Mouse (Mus musculus) CH12.LX (cell line): ENCODE results near the gene Gpr141. TPM values are rescaled to one million over a fixed set of nuclear protein-coding genes. Genes with fewer than 3 reads are reported as not detected.

ENCODE experiments used
- DNase-seq: peaks from one replicate; pipeline ENCODE4 v3.0.0-alpha.2; 2013; ENCODE audit errors: extremely low read depth
- H3K27ac ChIP-seq: 2 replicates; pipeline ENCODE4 v1.5.1; 2012; ENCODE audit warnings: low read depth, mild to moderate bottlenecking, control low read depth, moderate library complexity; ENCODE audit not compliant: insufficient read depth
- H3K27me3 ChIP-seq: replicated peaks from 2 replicates; pipeline ENCODE3; 2012; ENCODE audit warnings: inconsistent platforms
- H3K36me3 ChIP-seq, 2 experiments: replicated peaks in 1 of 2; 2 replicates each; pipeline versions ENCODE3 to v1.6.1; 2012; ENCODE audit warnings: inconsistent platforms in 1 of 2, low read length in 1 of 2, mild to moderate bottlenecking in 1 of 2, mixed read lengths in 1 of 2, moderate library complexity in 1 of 2; ENCODE audit not compliant: control insufficient read depth in 1 of 2, insufficient read depth in 1 of 2
- H3K4me1 ChIP-seq, 2 experiments: 2 replicates each; pipeline ENCODE4 v1.6.1; 2012; ENCODE audit warnings: inconsistent platforms in 1 of 2, moderate library complexity in 1 of 2; ENCODE audit not compliant: insufficient read depth in 2 of 2, control insufficient read depth in 1 of 2
- H3K4me2 ChIP-seq: 2 replicates; pipeline ENCODE4 v1.6.1; 2012; ENCODE audit warnings: low read depth, mild to moderate bottlenecking, control low read depth; ENCODE audit not compliant: poor library complexity, insufficient read depth, severe bottlenecking
- H3K4me3 ChIP-seq, 3 experiments: fragments of 150-350 bp in 1 of 3; sonication (generic) in 1 of 3; replicated peaks in 1 of 3; 2 replicates each; pipeline versions ENCODE3 to v1.5.1; 2011 to 2012; ENCODE audit warnings: low read depth in 2 of 3, low read length in 2 of 3, mild to moderate bottlenecking in 2 of 3, moderate library complexity in 2 of 3, control low read depth in 1 of 3, improper control_type of control experiment in 1 of 3, inconsistent platforms in 1 of 3, mixed read lengths in 1 of 3; ENCODE audit not compliant: poor library complexity in 1 of 3
- H3K79me2 ChIP-seq: replicated peaks from 2 replicates; pipeline ENCODE4 v1.6.1; 2012; ENCODE audit warnings: mild to moderate bottlenecking, moderate library complexity; ENCODE audit not compliant: control insufficient read depth, poor library complexity, insufficient read depth, severe bottlenecking; ENCODE audit errors: extremely low read depth
- H3K9ac ChIP-seq: 2 replicates; pipeline ENCODE4 v1.6.1; 2012; ENCODE audit warnings: low read depth, mild to moderate bottlenecking, control low read depth, moderate library complexity; ENCODE audit not compliant: insufficient read depth
- H3K9me3 ChIP-seq: replicated peaks from 2 replicates; pipeline ENCODE3; 2012; ENCODE audit warnings: low read length, inconsistent platforms, mixed read lengths
- CHD1 ChIP-seq: IDR thresholded peaks from 2 replicates; pipeline ENCODE4 v1.6.1; 2012; ENCODE audit warnings: low read depth, low read length, improper control_type of control experiment, inconsistent platforms
- E2F4 ChIP-seq: IDR thresholded peaks from 2 replicates; pipeline ENCODE4 v1.6.1; 2011; ENCODE audit warnings: low read depth, low read length, improper control_type of control experiment; ENCODE audit not compliant: insufficient replicate concordance
- ELF1 ChIP-seq: IDR thresholded peaks from 2 replicates; pipeline ENCODE4 v1.6.1; 2014; ENCODE audit warnings: low read depth, mild to moderate bottlenecking, inconsistent platforms, low read length, improper control_type of control experiment
- EP300 ChIP-seq: IDR thresholded peaks from 2 replicates; pipeline ENCODE4 v1.6.1; 2011; ENCODE audit warnings: low read length, improper control_type of control experiment
- GABPA ChIP-seq: IDR thresholded peaks from 2 replicates; pipeline ENCODE4 v1.6.1; 2012; ENCODE audit warnings: low read depth, low read length, improper control_type of control experiment, inconsistent platforms; ENCODE audit not compliant: insufficient replicate concordance
- JUN ChIP-seq: IDR thresholded peaks from 2 replicates; pipeline ENCODE4 v1.6.1; 2011; ENCODE audit warnings: low read depth, mild to moderate bottlenecking, low read length, improper control_type of control experiment, moderate library complexity; ENCODE audit not compliant: insufficient read depth
- MAFK ChIP-seq: IDR thresholded peaks from 2 replicates; pipeline ENCODE4 v1.6.1; 2011; ENCODE audit warnings: low read length, improper control_type of control experiment; ENCODE audit not compliant: insufficient replicate concordance
- MAX ChIP-seq: IDR thresholded peaks from 2 replicates; pipeline ENCODE4 v1.6.1; 2011; ENCODE audit warnings: low read length, improper control_type of control experiment
- MAZ ChIP-seq: IDR thresholded peaks from 2 replicates; pipeline ENCODE4 v1.6.1; 2012; ENCODE audit warnings: low read depth, mild to moderate bottlenecking, inconsistent platforms, low read length, improper control_type of control experiment, moderate library complexity
- MEF2A ChIP-seq: IDR thresholded peaks from 2 replicates; pipeline ENCODE4 v1.6.1; 2014; ENCODE audit warnings: low read depth, mild to moderate bottlenecking, inconsistent platforms, low read length, improper control_type of control experiment, borderline replicate concordance
- MYC ChIP-seq: IDR thresholded peaks from 2 replicates; pipeline ENCODE4 v1.6.1; 2011; ENCODE audit warnings: low read depth, mild to moderate bottlenecking, improper control_type of control experiment, low read length
- NRF1 ChIP-seq: IDR thresholded peaks from 2 replicates; pipeline ENCODE4 v1.6.1; 2014; ENCODE audit warnings: low read depth, mild to moderate bottlenecking, inconsistent platforms, low read length, improper control_type of control experiment, moderate library complexity
- PAX5 ChIP-seq: IDR thresholded peaks from 2 replicates; pipeline ENCODE4 v1.6.1; 2012; ENCODE audit warnings: low read length, inconsistent platforms, mixed read lengths
- RCOR1 ChIP-seq: conservative IDR thresholded peaks from 2 replicates; pipeline ENCODE4 v1.6.1; 2012; ENCODE audit warnings: low read depth, mild to moderate bottlenecking, inconsistent platforms, low read length, improper control_type of control experiment
- SIN3A ChIP-seq: IDR thresholded peaks from 2 replicates; pipeline ENCODE4 v1.6.1; 2012; ENCODE audit warnings: low read length, improper control_type of control experiment, inconsistent platforms
- TBP ChIP-seq: conservative IDR thresholded peaks from 2 replicates; pipeline ENCODE4 v1.6.1; 2011; ENCODE audit warnings: low read depth, low read length, improper control_type of control experiment
- UBTF ChIP-seq: IDR thresholded peaks from 2 replicates; pipeline ENCODE4 v1.6.1; 2012; ENCODE audit warnings: low read depth, mild to moderate bottlenecking, inconsistent platforms, low read length, improper control_type of control experiment, moderate library complexity
- USF2 ChIP-seq: conservative IDR thresholded peaks from 2 replicates; pipeline ENCODE4 v1.6.1; 2011; ENCODE audit warnings: low read depth, low read length, improper control_type of control experiment
- ZC3H11A ChIP-seq: IDR thresholded peaks from 2 replicates; pipeline ENCODE4 v1.6.1; 2012; ENCODE audit warnings: low read depth, mild to moderate bottlenecking, inconsistent platforms, low read length, improper control_type of control experiment
- ZKSCAN1 ChIP-seq: IDR thresholded peaks from 2 replicates; pipeline ENCODE4 v1.6.1; 2012; ENCODE audit warnings: low read depth, inconsistent platforms, low read length, improper control_type of control experiment, borderline replicate concordance
- ZNF384 ChIP-seq: IDR thresholded peaks from 2 replicates; pipeline ENCODE4 v1.6.1; 2012; ENCODE audit warnings: low read depth, low read length, improper control_type of control experiment, inconsistent platforms
- dilution Hi-C: fragments of 300-500 bp; cut with MboI; formaldehyde crosslinking; loops from 2 replicates; pipeline ENCODE4 v1.14.3; 2020; ENCODE audit warnings: low sequenced_read_pairs; ENCODE audit not compliant: extremely low pct_unique_long_range_greater_than_20kb, extremely low pct_ligation_motif_present
- in situ Hi-C: fragments of 300-500 bp; cut with MboI; formaldehyde crosslinking; loops from 3 replicates; pipeline ENCODE4 v1.14.3; 2019; ENCODE audit warnings: low sequenced_read_pairs, low pct_ligation_motif_present, low pct_unique_long_range_greater_than_20kb, mixed read lengths
- polyA plus RNA-seq: library from polyadenylated mRNA; unstranded; fragments of >175 nt; gene quantifications from 2 replicates; pipeline ENCODE4 v1.2.1, GENCODE M21; 2012; ENCODE audit warnings: low read depth; ENCODE audit not compliant: insufficient read length
- total RNA-seq, 2 experiments: library from RNA; depleted of rRNA; stranded (reverse); fragments of 300-350 nt in 1 of 2; fragments of >200 nt in 1 of 2; gene quantifications; 2 replicates each; pipeline ENCODE4 v1.2.3; 2012 to 2014

The Gpr141 gene
- total and polyA plus RNA-seq, 3 experiments: 0.17 to 1.6 (median 0.60) TPM

DNA sequence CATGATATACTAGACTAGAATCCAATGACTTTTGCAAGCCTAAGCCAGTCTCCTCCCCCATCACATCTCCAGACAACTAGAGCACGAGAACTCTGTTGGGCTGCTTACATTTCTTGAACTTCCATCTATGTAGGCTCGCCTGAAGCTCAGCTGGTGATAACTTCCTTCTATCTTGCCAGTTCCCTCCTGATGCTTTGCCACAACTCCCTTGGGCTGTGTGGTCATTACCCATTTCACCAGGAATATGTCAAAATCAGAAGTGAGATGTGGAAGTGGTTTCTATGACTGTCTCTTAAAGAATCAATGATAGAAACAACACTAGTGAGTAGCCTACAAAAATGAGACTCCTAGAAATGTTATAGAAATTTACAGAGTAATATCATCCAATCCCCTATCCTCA lies 56.9 kb downstream of the Gpr141 start:
- in situ Hi-C loops (no loop called here), dilution Hi-C loops (no loop called here)
- H3K4me2 ChIP-seq: no peak overlapping the region
- no peak overlapping the region for H3K4me3 ChIP-seq
- no peak overlapping the region for H3K27ac ChIP-seq
- H3K36me3 ChIP-seq: no peaks in the 10 kb centered on the region
- peak; percentile 52 for DNase-seq
- no peaks in the 10 kb centered on the region for H3K9me3 ChIP-seq
- no peaks in the 10 kb centered on the region for H3K27me3 ChIP-seq
- H3K4me1 ChIP-seq: peaks cover under 1 to 18% of the 10 kb centered on the region in 2 experiments; a peak in 3 of 4 replicates
- no peak overlapping the region for H3K9ac ChIP-seq
- TF ChIP-seq MYC (no peak), EP300 (peak; percentile 15; the same call in 1 of the 2 replicates)
- no peaks in the 10 kb centered on the region for H3K79me2 ChIP-seq

DNA sequence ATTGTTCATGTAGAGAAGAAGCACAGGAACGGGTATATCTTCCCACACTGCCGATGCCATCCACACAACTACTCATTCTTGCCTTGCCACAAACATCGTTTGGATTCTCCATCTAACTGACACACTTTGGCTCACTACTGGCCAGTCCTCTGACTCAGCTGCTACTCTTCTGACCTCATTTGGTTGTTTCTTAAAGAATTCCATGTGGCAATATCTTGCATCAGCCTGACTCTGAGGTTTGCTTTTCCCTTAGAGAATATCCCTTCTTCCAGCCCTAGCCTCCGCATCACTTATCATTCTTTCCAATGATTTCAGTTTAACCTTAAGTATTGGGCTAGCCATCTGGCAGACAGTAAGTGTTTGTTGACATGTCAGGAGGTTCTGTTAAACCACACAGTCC lies 59.8 kb downstream of the Gpr141 start:
- in situ Hi-C loops: no loop called here
- no peaks in the 10 kb centered on the region for H3K36me3 ChIP-seq
- H3K4me1 ChIP-seq: peaks cover 0 to 15% of the 10 kb centered on the region in 2 experiments; a peak in 2 of 4 replicates
- no peak overlapping the region for H3K4me3 ChIP-seq
- H3K4me2 ChIP-seq: no peak overlapping the region
- no peak for DNase-seq
- no peak overlapping the region for H3K9ac ChIP-seq
- no peaks in the 10 kb centered on the region for H3K9me3 ChIP-seq
- dilution Hi-C loops: no loop called here
- TF ChIP-seq E2F4 (no peak), ELF1 (no peak), CHD1 (no peak), ZKSCAN1 (no peak), JUN (no peak), ZNF384 (no peak), MAFK (no peak), MAX (no peak), PAX5 (no peak), RCOR1 (no peak), TBP (no peak), GABPA (no peak), SIN3A (no peak), MEF2A (no peak), NRF1 (no peak), MAZ (no peak), USF2 (no peak), ZC3H11A (no peak), EP300 (no peak), UBTF (no peak)
- no peak overlapping the region for H3K27ac ChIP-seq
- no peaks in the 10 kb centered on the region for H3K27me3 ChIP-seq
- no peaks in the 10 kb centered on the region for H3K79me2 ChIP-seq
